Mouse (Mus musculus) ES-Bruce4 (cell line): Measurements from ENCODE around the gene Loxl4. TPM values are rescaled to one million over a fixed set of nuclear protein-coding genes. Genes with fewer than 3 reads are reported as not detected.
A peak's percentile ranks its signal among the peaks of the same experiment; 100 is the strongest.

Experiments used
- H3K27ac ChIP-seq: 2 replicates; pipeline ENCODE4 v1.5.1; 2012; ENCODE audit warnings: low read length, inconsistent platforms; ENCODE audit not compliant: insufficient read depth
- H3K27me3 ChIP-seq: 2 replicates; pipeline ENCODE4 v1.6.1; 2012; ENCODE audit warnings: mild to moderate bottlenecking, low read length, inconsistent platforms; ENCODE audit not compliant: control insufficient read depth, poor library complexity, insufficient read depth, severe bottlenecking
- H3K36me3 ChIP-seq: 2 replicates; pipeline ENCODE4 v1.6.1; 2012; ENCODE audit warnings: inconsistent platforms, mild to moderate bottlenecking, low read length, moderate library complexity; ENCODE audit not compliant: control insufficient read depth, poor library complexity, insufficient read depth, severe bottlenecking
- H3K4me1 ChIP-seq: one replicate; pipeline ENCODE4 v1.8.1; 2011; ENCODE audit warnings: low read length; ENCODE audit not compliant: control insufficient read depth, insufficient read depth
- H3K4me3 ChIP-seq: 2 replicates; pipeline ENCODE4 v1.5.1; 2011; ENCODE audit warnings: low read depth, mild to moderate bottlenecking, low read length
- H3K9ac ChIP-seq: 2 replicates; pipeline ENCODE4 v1.6.1; 2012; ENCODE audit warnings: low read depth, mild to moderate bottlenecking, inconsistent platforms; ENCODE audit not compliant: poor library complexity, severe bottlenecking
- H3K9me3 ChIP-seq: replicated peaks from 2 replicates; pipeline ENCODE4 v1.6.1; 2012; ENCODE audit warnings: mild to moderate bottlenecking, low read length, inconsistent platforms; ENCODE audit not compliant: control insufficient read depth, poor library complexity, insufficient read depth, severe bottlenecking
- CTCF ChIP-seq: IDR thresholded peaks from one replicate; pipeline ENCODE4 v1.8.1; 2011; ENCODE audit warnings: low read depth, low read length
- EP300 ChIP-seq: IDR thresholded peaks from 2 replicates; pipeline ENCODE4 v1.6.1; 2011; ENCODE audit warnings: low read depth, low read length; ENCODE audit not compliant: insufficient read depth
- POLR2A ChIP-seq: IDR thresholded peaks from one replicate; pipeline ENCODE4 v1.8.1; 2011; ENCODE audit warnings: low read length; ENCODE audit not compliant: insufficient read depth
- polyA plus RNA-seq: library from polyadenylated mRNA; stranded (reverse); fragments of >200 nt; gene quantifications from 2 replicates; pipeline ENCODE4 v1.2.4, GENCODE M21; 2011; ENCODE audit warnings: low read depth; ENCODE audit not compliant: missing spikeins, insufficient read depth, insufficient read length

Loxl4 gene
- polyA plus RNA-seq, 1 experiment: 3.1 TPM

DNA sequence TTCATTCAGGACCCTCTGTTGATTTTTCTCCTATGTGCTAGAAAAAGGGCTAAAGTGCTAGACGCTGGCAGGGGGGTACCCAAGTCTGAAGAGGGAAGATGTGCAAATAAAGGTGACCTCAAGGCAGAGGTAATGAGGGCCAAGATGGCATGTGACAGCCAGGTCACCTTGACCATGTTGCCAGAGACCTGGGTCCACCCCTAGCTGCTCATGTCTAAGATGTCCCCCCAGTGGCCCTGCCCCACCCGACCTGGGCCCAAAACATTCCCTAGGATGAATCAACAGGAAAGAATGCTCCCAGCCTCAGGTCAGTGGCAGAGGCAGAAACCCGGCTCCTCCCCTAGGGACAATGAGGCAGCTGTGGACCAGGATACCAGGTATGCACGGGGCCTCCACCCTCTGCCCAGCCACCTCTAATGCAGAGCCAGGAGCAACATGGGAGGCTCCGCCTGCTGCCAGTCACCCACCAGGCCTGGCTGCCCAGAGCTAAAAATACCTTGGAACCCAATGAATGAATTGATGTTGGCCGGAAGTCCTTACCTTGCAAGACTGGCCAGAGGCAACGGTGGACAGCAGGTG is 1.1 kb upstream of the Loxl4 start:
- no peaks in the 10 kb centered on the region for H3K36me3 ChIP-seq
- H3K4me3 ChIP-seq: no peak overlapping the region
- H3K27ac ChIP-seq: no peak overlapping the region
- no peak for TF ChIP-seq CTCF
- 0 out of 2 replicates have a peak, but pooled peaks have one; percentile 31 for TF ChIP-seq EP300
- H3K4me1 ChIP-seq: no peaks in the 10 kb centered on the region
- H3K27me3 ChIP-seq: no peaks in the 10 kb centered on the region
- H3K9me3 ChIP-seq: no peaks in the 10 kb centered on the region
- no peak overlapping the region for H3K9ac ChIP-seq

DNA sequence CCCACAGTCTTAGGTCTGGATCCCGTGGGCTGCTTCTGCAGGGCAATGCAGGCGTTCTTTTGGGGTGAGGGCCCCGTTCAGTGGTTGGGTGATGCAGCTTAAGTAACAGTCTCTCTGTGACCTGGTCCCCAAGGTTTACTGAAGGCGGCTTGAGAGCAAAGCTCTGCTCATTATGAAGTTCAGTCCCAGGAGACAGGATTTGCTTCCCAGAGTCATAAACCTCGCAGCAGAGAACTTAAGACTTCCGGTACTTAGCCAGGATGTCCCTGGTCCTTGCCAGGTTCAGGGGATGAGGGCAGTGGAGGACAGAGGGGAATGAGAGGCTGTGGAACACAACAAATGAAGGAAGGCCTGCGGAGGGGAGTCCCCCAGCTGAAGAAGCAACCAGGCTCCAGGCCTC is 503 bp upstream of the Loxl4 start:
- Histone ChIP-seq H3K4me3 (peak overlapping the region; percentile 40), H3K4me1 (no peaks in the 10 kb centered on the region), H3K9me3 (no peaks in the 10 kb centered on the region), H3K27ac (no peak overlapping the region), H3K27me3 (no peaks in the 10 kb centered on the region), H3K9ac (peak overlapping the region; percentile 25), H3K36me3 (no peaks in the 10 kb centered on the region)
- TF ChIP-seq EP300 (no peak), CTCF (no peak), POLR2A (no peak)

DNA sequence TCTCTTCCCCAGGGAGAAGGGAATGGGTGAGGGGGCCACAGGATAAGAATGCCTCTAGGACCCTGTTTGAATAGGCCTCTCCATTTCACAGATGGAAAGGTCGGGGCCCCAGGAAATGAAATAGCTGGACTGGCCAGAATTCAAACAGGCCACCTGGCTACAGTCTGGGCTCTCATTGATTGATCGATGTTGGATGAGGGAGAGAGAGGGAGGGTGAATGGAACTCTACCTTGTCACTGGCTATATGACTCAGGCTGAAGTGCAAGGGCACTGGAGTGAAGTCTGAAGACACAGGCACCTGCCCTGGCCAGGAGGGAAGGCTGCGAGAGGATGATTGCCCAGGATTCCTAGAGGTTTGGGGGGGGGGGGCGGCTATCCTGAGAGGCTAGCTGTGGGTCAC is 867 bp downstream of the Loxl4 start:
- H3K9ac ChIP-seq: no peak overlapping the region
- H3K9me3 ChIP-seq: no peaks in the 10 kb centered on the region
- no peak overlapping the region for H3K27ac ChIP-seq
- TF ChIP-seq EP300: no peak
- TF ChIP-seq CTCF: no peak
- TF ChIP-seq POLR2A: no peak
- H3K4me3 ChIP-seq: no peak overlapping the region
- H3K36me3 ChIP-seq: no peaks in the 10 kb centered on the region
- no peaks in the 10 kb centered on the region for H3K4me1 ChIP-seq
- no peaks in the 10 kb centered on the region for H3K27me3 ChIP-seq

DNA sequence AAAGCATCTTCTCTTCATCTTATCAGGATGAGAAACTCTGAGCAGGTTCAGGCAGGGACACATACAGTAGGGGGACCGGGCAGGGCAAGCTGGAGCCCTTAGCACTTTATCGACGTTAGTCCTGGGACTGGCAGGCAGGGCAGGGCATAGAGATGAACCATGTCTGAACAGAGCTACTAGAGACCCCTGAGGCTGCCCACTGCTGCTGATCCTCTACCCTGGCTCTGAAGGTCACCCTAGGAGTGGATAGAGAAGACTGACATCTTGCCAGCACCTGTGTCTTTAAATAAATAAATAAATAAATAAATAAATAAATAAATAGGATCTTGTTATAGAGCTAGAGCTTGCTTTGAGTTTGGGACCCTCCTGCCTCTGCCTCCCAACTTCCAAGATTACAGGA is 2.9 kb downstream of the Loxl4 start:
- H3K27ac ChIP-seq: no peak overlapping the region
- H3K9me3 ChIP-seq: no peaks in the 10 kb centered on the region
- H3K4me1 ChIP-seq: no peaks in the 10 kb centered on the region
- no peaks in the 10 kb centered on the region for H3K27me3 ChIP-seq
- no peak overlapping the region for H3K4me3 ChIP-seq
- no peak overlapping the region for H3K9ac ChIP-seq
- H3K36me3 ChIP-seq: no peaks in the 10 kb centered on the region
- no peak for TF ChIP-seq EP300
- TF ChIP-seq POLR2A: no peak
- TF ChIP-seq CTCF: no peak

DNA sequence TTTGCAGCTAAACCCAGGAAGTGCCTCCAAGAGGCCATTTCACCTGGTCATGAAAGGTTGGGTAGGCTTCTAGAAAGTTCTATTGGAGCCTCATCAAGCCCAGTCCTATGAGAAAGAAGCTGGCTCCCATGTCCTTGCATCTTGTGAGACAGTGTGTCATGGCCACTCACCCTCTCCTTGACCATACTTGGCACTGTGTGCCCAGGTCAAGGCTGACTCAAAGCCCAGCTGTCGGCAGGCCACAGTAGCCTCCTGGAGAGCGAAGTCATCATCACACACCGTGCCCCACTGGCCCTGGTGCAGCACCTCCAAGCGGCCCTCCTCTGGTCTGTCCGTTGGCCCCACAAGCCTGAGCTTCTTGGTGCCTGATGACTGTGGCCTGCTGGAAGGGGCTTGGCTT is 4.5 kb downstream of the Loxl4 start:
- Histone ChIP-seq H3K27ac (no peak overlapping the region), H3K4me3 (no peak overlapping the region), H3K4me1 (no peaks in the 10 kb centered on the region), H3K27me3 (no peaks in the 10 kb centered on the region), H3K36me3 (no peaks in the 10 kb centered on the region), H3K9me3 (no peaks in the 10 kb centered on the region), H3K9ac (no peak overlapping the region)
- no peak for TF ChIP-seq EP300
- no peak for TF ChIP-seq POLR2A

DNA sequence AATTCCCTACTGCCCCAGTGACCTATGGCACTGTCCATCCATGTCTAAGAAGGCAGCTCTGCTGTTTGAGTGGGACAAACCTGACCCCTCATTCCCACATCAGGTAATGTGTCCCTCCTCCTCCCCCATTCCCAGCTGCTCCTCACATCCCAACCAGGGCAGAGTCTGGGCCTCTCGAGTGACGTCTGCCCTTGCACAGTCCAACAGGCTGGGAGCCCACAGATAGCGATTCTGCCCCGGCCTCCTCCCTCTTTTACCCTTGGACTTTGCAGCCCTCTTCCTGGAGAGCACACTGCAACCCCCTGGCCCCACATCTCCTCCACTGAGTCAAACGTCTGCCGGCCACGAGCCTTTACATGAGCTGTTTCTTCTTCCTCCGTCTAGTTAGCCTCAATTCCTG is 10.0 kb downstream of the Loxl4 start:
- Histone ChIP-seq H3K27ac (no peak overlapping the region), H3K4me3 (no peak overlapping the region), H3K27me3 (no peaks in the 10 kb centered on the region), H3K36me3 (no peaks in the 10 kb centered on the region), H3K4me1 (no peaks in the 10 kb centered on the region), H3K9ac (no peak overlapping the region), H3K9me3 (no peaks in the 10 kb centered on the region)
- no peak for TF ChIP-seq CTCF
- TF ChIP-seq POLR2A: no peak
- TF ChIP-seq EP300: no peak
